Mouse (Mus musculus) hindbrain, postnatal 0 days (tissue): ENCODE measurements around the gene Trim71. TPM values are rescaled to one million over a fixed set of nuclear protein-coding genes. Genes with fewer than 3 reads are reported as not detected.
A peak's percentile ranks its signal among the peaks of the same experiment; 100 is the strongest.

Experiments used
- ATAC-seq: fragments of 200-750 bp; cut with Nextera tagmentation; 2 replicates; pipeline ENCODE4 v1.8.0; 2017; ENCODE audit warnings: mild to moderate bottlenecking, moderate TSS enrichment, moderate library complexity
- DNase-seq: peaks from one replicate; pipeline ENCODE4 v3.0.0-alpha.2; 2015; ENCODE audit warnings: low spot score
- H3K27ac ChIP-seq: fragments of 300-500 bp; sonication (generic); 2 replicates; pipeline ENCODE4 v1.5.1; 2014; ENCODE audit warnings: mild to moderate bottlenecking
- H3K27me3 ChIP-seq: fragments of 300-500 bp; sonication (generic); 2 replicates; pipeline ENCODE4 v1.6.1; 2014; ENCODE audit warnings: low read length, mixed read lengths; ENCODE audit not compliant: insufficient read depth
- H3K36me3 ChIP-seq: fragments of 300-500 bp; sonication (generic); 2 replicates; pipeline ENCODE4 v1.6.1; 2014; ENCODE audit warnings: low read length, mixed read lengths; ENCODE audit not compliant: insufficient read depth
- H3K4me1 ChIP-seq: fragments of 300-500 bp; sonication (generic); 2 replicates; pipeline ENCODE4 v1.6.1; 2014; ENCODE audit warnings: antibody characterized with exemption, low read length, mixed read lengths; ENCODE audit not compliant: insufficient read depth
- H3K4me2 ChIP-seq: fragments of 300-500 bp; sonication (generic); 2 replicates; pipeline ENCODE4 v1.6.1; 2014; ENCODE audit warnings: low read depth, mild to moderate bottlenecking, low read length, moderate library complexity, mixed read lengths
- H3K4me3 ChIP-seq: fragments of 300-500 bp; sonication (generic); 2 replicates; pipeline ENCODE4 v1.5.1; 2014; ENCODE audit warnings: low read length
- H3K9ac ChIP-seq: fragments of 300-500 bp; sonication (generic); replicated peaks from 2 replicates; pipeline ENCODE4 v1.6.1; 2014; ENCODE audit warnings: mild to moderate bottlenecking, low read length, moderate library complexity, mixed read lengths
- H3K9me3 ChIP-seq: fragments of 300-500 bp; sonication (generic); 2 replicates; pipeline ENCODE4 v1.6.1; 2016; ENCODE audit warnings: low read length, mixed read lengths
- CTCF ChIP-seq: IDR thresholded peaks from 2 replicates; pipeline ENCODE4 v1.5.1; 2016; ENCODE audit warnings: antibody characterized with exemption, control low read depth, low read depth
- WGBS: fragments of 180-500 bp; shearing (Covaris S2); extraction: QIAGEN DNeasy Blood & Tissue Kit; methylation state at CpG from one replicate; pipeline ENCODE4 v1.1.7; 2014; 5-methylcytosine and 5-hydroxymethylcytosine counted together
- polyA plus RNA-seq: library from polyadenylated mRNA; unstranded; fragments of >200 nt; fragmentation: Nextera tagmentation; extraction: Ambion mirVana; gene quantifications from 2 replicates; pipeline ENCODE4 v1.2.1, GENCODE M21; 2015
- total RNA-seq: library from RNA; depleted of rRNA; stranded (reverse); fragments of >200 nt; gene quantifications from 2 replicates; pipeline ENCODE4 v1.2.3, GENCODE M21; 2014

Trim71 gene
- total and polyA plus RNA-seq, 2 experiments from 2014 or later, result 0.10 to 0.24 TPM

DNA sequence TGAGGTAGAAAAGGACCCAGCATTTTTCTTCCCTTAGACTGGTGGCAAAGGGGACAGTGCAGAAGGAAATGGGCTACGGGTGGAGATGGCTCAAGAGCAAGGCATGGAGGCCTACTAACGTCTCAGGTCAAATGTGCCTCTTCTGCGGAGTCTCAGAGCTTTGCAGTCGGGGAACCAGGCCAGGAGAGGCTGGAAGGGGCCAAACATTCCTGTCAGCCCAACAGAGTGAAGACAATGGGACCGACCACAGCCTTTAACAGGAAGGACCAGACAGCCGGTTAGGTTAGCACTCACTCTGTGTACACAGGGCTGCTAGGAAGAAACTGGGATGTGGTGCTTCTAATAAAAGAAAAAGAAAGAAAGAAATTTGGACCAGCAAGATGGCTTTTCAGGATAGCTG, 14.1 kb downstream of the Trim71 start:
- H3K9me3 ChIP-seq, result no peaks in the 10 kb centered on the region
- DNase-seq (no peak), ATAC-seq (no peak)
- no peak overlapping the region for H3K9ac ChIP-seq
- no peaks in the 10 kb centered on the region for H3K27me3 ChIP-seq
- 0 out of 2 replicates have a peak, but pooled peaks cover 3% of the 10 kb centered on the region for H3K4me1 ChIP-seq
- TF ChIP-seq CTCF, result no peak
- no peak overlapping the region for H3K27ac ChIP-seq
- H3K36me3 ChIP-seq, result no peaks in the 10 kb centered on the region
- 25% methylated on average over 6 of the region's 6 CpGs for WGBS
- no peak overlapping the region for H3K4me3 ChIP-seq
- no peak overlapping the region for H3K4me2 ChIP-seq

GRCm38 (mm10) chr9:114549117-114549516, 15.1 kb downstream of the Trim71 start:
- DNase-seq, result no peak
- no peak overlapping the region for H3K9ac ChIP-seq
- no peak overlapping the region for H3K4me3 ChIP-seq
- TF ChIP-seq CTCF, result no peak
- H3K9me3 ChIP-seq, result no peaks in the 10 kb centered on the region
- H3K27me3 ChIP-seq, result no peaks in the 10 kb centered on the region
- WGBS, result 20% methylated on average over 5 of the region's 5 CpGs
- H3K36me3 ChIP-seq, result no peaks in the 10 kb centered on the region
- ATAC-seq, result no peak
- no peak overlapping the region for H3K27ac ChIP-seq
- no peaks in the 10 kb centered on the region for H3K4me1 ChIP-seq
- no peak overlapping the region for H3K4me2 ChIP-seq

DNA sequence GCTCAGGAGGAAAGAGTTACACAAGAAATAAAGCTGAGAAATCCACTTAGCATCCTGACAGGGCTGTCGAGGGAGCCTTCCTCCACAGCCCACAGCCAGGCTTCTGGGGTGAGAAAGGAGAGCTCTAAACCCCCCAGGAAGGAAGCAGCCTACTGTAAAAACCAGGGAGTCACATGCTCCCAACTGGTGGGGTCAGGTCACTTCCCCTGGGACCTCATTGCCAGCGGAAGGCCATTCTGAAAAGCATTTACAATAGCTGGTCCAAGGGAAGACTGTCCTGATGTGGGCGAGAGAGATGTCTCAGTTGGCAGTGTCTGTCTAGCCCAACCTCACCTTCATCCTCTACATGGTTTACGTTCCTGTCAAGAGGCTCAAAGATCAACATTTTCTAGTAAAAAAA, 15.7 kb downstream of the Trim71 start:
- Histone ChIP-seq H3K4me3 (no peak overlapping the region), H3K27ac (no peak overlapping the region), H3K4me1 (no peaks in the 10 kb centered on the region), H3K9me3 (no peaks in the 10 kb centered on the region), H3K9ac (no peak overlapping the region), H3K4me2 (no peak overlapping the region), H3K27me3 (no peaks in the 10 kb centered on the region), H3K36me3 (no peaks in the 10 kb centered on the region)
- ATAC-seq (no peak), DNase-seq (no peak)
- no peak for TF ChIP-seq CTCF
- WGBS, result 38% methylated on average over 4 of the region's 4 CpGs

DNA sequence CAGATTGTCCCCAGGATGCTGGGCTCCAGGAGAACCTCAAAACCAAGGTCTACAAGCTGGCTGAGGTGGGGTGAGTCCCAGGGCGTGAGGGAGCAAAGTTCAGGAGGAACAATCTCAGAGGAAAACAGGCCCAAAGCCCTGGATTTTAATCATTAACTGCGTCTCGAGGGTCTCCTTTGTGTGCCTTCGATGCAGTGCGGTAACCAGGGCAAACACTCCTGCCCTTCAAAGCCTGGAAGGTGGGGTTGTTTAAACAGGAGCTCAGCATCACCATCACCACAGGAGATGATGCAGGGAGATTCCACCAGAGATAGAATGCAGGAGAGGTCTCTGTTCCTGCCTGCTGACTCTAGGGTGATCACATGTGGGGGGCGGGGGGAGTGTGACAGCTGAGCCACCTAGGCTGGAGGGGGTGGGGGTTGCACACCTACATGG, 16.5 kb downstream of the Trim71 start:
- H3K9me3 ChIP-seq, result no peaks in the 10 kb centered on the region
- WGBS, result 50% methylated on average over 6 of the region's 6 CpGs
- DNase-seq, result no peak
- H3K4me3 ChIP-seq, result no peak overlapping the region
- H3K4me1 ChIP-seq, result no peaks in the 10 kb centered on the region
- no peak overlapping the region for H3K4me2 ChIP-seq
- no peak for ATAC-seq
- H3K36me3 ChIP-seq, result no peaks in the 10 kb centered on the region
- TF ChIP-seq CTCF, result no peak
- H3K9ac ChIP-seq, result no peak overlapping the region
- H3K27me3 ChIP-seq, result no peaks in the 10 kb centered on the region
- H3K27ac ChIP-seq, result no peak overlapping the region

GRCm38 (mm10) chr9:114546765-114547164, 17.4 kb downstream of the Trim71 start:
- 59% methylated on average over 12 of the region's 12 CpGs for WGBS
- H3K4me3 ChIP-seq, result no peak overlapping the region
- DNase-seq (no peak), ATAC-seq (no peak)
- H3K9ac ChIP-seq, result no peak overlapping the region
- H3K4me2 ChIP-seq, result no peak overlapping the region
- no peaks in the 10 kb centered on the region for H3K27me3 ChIP-seq
- no peak for TF ChIP-seq CTCF
- H3K4me1 ChIP-seq, result no peaks in the 10 kb centered on the region
- H3K9me3 ChIP-seq, result no peaks in the 10 kb centered on the region
- no peaks in the 10 kb centered on the region for H3K36me3 ChIP-seq
- H3K27ac ChIP-seq, result no peak overlapping the region

DNA sequence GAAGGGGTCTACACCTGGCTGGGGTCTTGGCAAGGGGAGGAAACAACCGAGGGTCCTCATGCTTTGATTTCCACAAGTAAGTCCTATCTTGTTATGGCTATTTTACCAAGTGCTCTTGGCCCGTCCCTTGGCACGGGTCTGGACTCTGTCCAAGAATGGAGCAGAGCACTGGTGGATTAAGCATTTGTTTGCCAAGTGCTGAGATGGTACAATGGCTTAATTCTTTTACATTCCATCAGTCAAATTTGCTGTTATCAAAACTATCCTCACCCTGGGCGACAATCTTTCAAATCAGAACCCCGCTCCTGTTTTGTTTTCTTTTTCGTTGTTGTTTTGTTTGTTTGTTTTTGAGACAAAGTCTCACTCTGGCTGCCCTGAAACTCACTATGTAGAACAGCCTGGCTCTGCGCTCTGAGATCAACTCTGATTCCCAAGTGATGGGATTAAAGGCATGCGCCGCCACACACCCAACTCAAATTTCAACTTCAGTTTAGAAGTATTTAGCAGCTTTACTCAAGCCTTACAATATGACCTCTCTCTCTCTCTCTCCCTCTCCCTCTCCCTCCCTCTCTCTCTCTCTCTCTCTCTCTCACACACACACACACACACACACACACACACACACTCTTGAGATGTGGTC, 19.3 kb downstream of the Trim71 start:
- DNase-seq (peak; percentile 68), ATAC-seq (no peak)
- no peak overlapping the region for H3K27ac ChIP-seq
- 34% methylated on average over 9 of the region's 9 CpGs for WGBS
- no peaks in the 10 kb centered on the region for H3K9me3 ChIP-seq
- no peak for TF ChIP-seq CTCF
- no peaks in the 10 kb centered on the region for H3K36me3 ChIP-seq
- H3K4me3 ChIP-seq, result no peak overlapping the region
- H3K4me2 ChIP-seq, result no peak overlapping the region
- no peak overlapping the region for H3K9ac ChIP-seq
- H3K4me1 ChIP-seq, result no peaks in the 10 kb centered on the region
- no peaks in the 10 kb centered on the region for H3K27me3 ChIP-seq

DNA sequence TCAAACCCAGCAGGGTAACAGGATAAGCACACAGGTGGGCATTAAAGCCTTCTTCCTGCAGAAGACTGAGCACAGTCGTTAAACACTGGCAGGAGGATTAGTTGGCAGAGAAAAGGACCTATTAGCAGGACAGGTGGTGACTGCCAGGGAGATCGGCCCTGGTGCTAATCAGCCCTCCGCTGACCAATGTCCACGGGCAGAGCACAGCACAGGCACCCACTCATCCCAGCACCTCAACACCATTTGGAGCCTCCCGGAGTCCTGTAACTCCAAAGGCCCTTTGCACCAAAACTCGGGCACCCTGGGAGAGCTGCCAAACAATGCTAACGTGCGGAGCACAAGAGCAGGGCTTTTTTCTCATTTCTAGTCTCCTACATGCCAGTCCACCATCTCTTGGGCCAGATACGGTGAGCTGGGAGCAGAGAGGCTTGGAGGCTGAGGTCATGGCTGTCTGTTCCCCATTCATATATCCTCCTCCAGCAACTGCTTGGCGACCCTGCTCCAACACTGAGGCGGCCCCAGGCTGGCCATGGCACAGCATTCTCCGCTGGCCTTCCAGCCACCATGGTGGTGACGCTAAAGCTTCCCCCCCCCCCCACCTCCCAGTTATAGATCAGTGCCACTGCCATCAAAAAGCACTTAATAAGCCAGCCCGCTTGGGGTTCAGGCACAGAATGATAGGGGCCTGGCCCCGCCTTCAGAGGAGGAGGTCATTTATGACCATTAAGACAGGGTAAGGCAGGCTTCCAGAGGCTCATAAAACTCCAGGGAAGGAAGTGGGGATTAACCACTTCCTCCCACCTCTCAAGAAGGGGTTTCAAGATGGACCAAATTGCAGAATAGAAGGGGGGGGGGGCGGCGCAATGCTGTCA, 20.1 kb downstream of the Trim71 start:
- H3K4me3 ChIP-seq, result no peak overlapping the region
- H3K4me2 ChIP-seq, result no peak overlapping the region
- no peaks in the 10 kb centered on the region for H3K9me3 ChIP-seq
- no peak for TF ChIP-seq CTCF
- no peak overlapping the region for H3K27ac ChIP-seq
- no peaks in the 10 kb centered on the region for H3K36me3 ChIP-seq
- no peak for DNase-seq
- H3K27me3 ChIP-seq, result no peaks in the 10 kb centered on the region
- 50% methylated on average over 17 of the region's 17 CpGs for WGBS
- H3K4me1 ChIP-seq, result no peaks in the 10 kb centered on the region
- no peak overlapping the region for H3K9ac ChIP-seq
- ATAC-seq, result no peak
